Mouse (Mus musculus) MEL (cell line): ENCODE data around the gene Gm45234. TPM values are rescaled to one million over a fixed set of nuclear protein-coding genes. Genes with fewer than 3 reads are reported as not detected.

Source experiments
- DNase-seq: peaks from one replicate; pipeline ENCODE4 v3.0.0; 2011; ENCODE audit warnings: low read depth, low spot score
- H3K27ac ChIP-seq: 2 replicates; pipeline ENCODE4 v1.5.1; 2012; ENCODE audit warnings: low read depth, mild to moderate bottlenecking, control low read depth, low read length, moderate library complexity; ENCODE audit not compliant: control insufficient read depth
- H3K27me3 ChIP-seq, 2 experiments: fragments of 150-350 bp in 1 of 2; sonication (generic) in 1 of 2; 2 replicates each; pipeline ENCODE4 v1.6.1; 2012; ENCODE audit warnings: low read length in 2 of 2, mild to moderate bottlenecking in 2 of 2, improper control_type of control experiment in 1 of 2, moderate library complexity in 1 of 2; ENCODE audit not compliant: insufficient read depth in 2 of 2, control insufficient read depth in 1 of 2
- H3K36me3 ChIP-seq, 2 experiments: 2 replicates each; pipeline ENCODE4 v1.6.1; 2012 to 2014; ENCODE audit warnings: low read length in 2 of 2, improper control_type of control experiment in 1 of 2, inconsistent platforms in 1 of 2, mild to moderate bottlenecking in 1 of 2; ENCODE audit not compliant: insufficient read depth in 2 of 2, control insufficient read depth in 1 of 2
- H3K4me1 ChIP-seq, 2 experiments: fragments of 150-350 bp in 1 of 2; sonication (generic) in 1 of 2; 2 replicates each; pipeline ENCODE4 v1.6.1; 2012; ENCODE audit warnings: low read length in 2 of 2, improper control_type of control experiment in 1 of 2, mild to moderate bottlenecking in 1 of 2; ENCODE audit not compliant: insufficient read depth in 2 of 2, control insufficient read depth in 1 of 2
- H3K4me3 ChIP-seq, 2 experiments: fragments of 150-350 bp in 1 of 2; sonication (generic) in 1 of 2; 2 replicates each; pipeline ENCODE4 v1.5.1; 2012; ENCODE audit warnings: low read depth in 2 of 2, low read length in 2 of 2, mild to moderate bottlenecking in 2 of 2, moderate library complexity in 2 of 2, control low read depth in 1 of 2, improper control_type of control experiment in 1 of 2; ENCODE audit not compliant: control insufficient read depth in 1 of 2, insufficient read depth in 1 of 2
- H3K79me2 ChIP-seq: 2 replicates; pipeline ENCODE4 v1.6.1; 2012; ENCODE audit warnings: mild to moderate bottlenecking, low read length, moderate library complexity; ENCODE audit not compliant: control insufficient read depth, poor library complexity, insufficient read depth
- H3K9ac ChIP-seq: 2 replicates; pipeline ENCODE4 v1.6.1; 2012; ENCODE audit warnings: low read depth, mild to moderate bottlenecking, control low read depth, low read length, moderate library complexity; ENCODE audit not compliant: control insufficient read depth, poor library complexity, severe bottlenecking
- H3K9me3 ChIP-seq: fragments of 150-350 bp; sonication (generic); replicated peaks from 2 replicates; pipeline ENCODE4 v1.6.1; 2012; ENCODE audit warnings: mild to moderate bottlenecking, low read length, improper control_type of control experiment, moderate library complexity; ENCODE audit not compliant: insufficient read depth
- BHLHE40 ChIP-seq: IDR thresholded peaks from 2 replicates; pipeline ENCODE4 v1.6.1; 2012; ENCODE audit warnings: low read depth, mild to moderate bottlenecking, inconsistent platforms, low read length, improper control_type of control experiment, borderline replicate concordance
- CHD2 ChIP-seq: IDR thresholded peaks from 2 replicates; pipeline ENCODE4 v1.6.1; 2011; ENCODE audit warnings: low read length, improper control_type of control experiment
- CTCF ChIP-seq, 3 experiments: IDR thresholded peaks in 2 of 3; conservative IDR thresholded peaks in 1 of 3; 2 replicates each; pipeline ENCODE4 v1.5.1; 2011 to 2012; ENCODE audit warnings: low read length in 3 of 3, low read depth in 2 of 3, mild to moderate bottlenecking in 2 of 3, improper control_type of control experiment in 1 of 3, inconsistent platforms in 1 of 3, mixed read lengths in 1 of 3, moderate library complexity in 1 of 3; ENCODE audit not compliant: control insufficient read depth in 1 of 3, insufficient read depth in 1 of 3, poor library complexity in 1 of 3, severe bottlenecking in 1 of 3
- E2F4 ChIP-seq: IDR thresholded peaks from 2 replicates; pipeline ENCODE4 v1.6.1; 2011; ENCODE audit warnings: low read depth, low read length, improper control_type of control experiment, borderline replicate concordance
- GABPA ChIP-seq: IDR thresholded peaks from 2 replicates; pipeline ENCODE4 v1.6.1; 2012; ENCODE audit warnings: low read depth, mild to moderate bottlenecking, inconsistent platforms, low read length, improper control_type of control experiment, moderate library complexity
- MAFK ChIP-seq: IDR thresholded peaks from 2 replicates; pipeline ENCODE4 v1.6.1; 2011; ENCODE audit warnings: low read depth, mild to moderate bottlenecking, low read length, improper control_type of control experiment, borderline replicate concordance
- MAX ChIP-seq: IDR thresholded peaks from 2 replicates; pipeline ENCODE4 v1.6.1; 2011; ENCODE audit warnings: low read length, improper control_type of control experiment
- MEF2A ChIP-seq: IDR thresholded peaks from 2 replicates; pipeline ENCODE4 v1.6.1; 2014; ENCODE audit warnings: low read depth, mild to moderate bottlenecking, inconsistent platforms, low read length, improper control_type of control experiment; ENCODE audit not compliant: poor library complexity, insufficient replicate concordance, severe bottlenecking; ENCODE audit errors: extremely low read depth
- MXI1 ChIP-seq: IDR thresholded peaks from 2 replicates; pipeline ENCODE4 v1.6.1; 2011; ENCODE audit warnings: mild to moderate bottlenecking, low read depth, low read length, improper control_type of control experiment
- MYB ChIP-seq: IDR thresholded peaks from 2 replicates; pipeline ENCODE4 v1.6.1; 2011; ENCODE audit warnings: mild to moderate bottlenecking, low read depth, low read length, improper control_type of control experiment
- NELFE ChIP-seq: IDR thresholded peaks from 2 replicates; pipeline ENCODE4 v1.6.1; 2011; ENCODE audit warnings: low read depth, low read length, improper control_type of control experiment
- POLR2AphosphoS2 ChIP-seq: IDR thresholded peaks from 2 replicates; pipeline ENCODE4 v1.6.1; 2011; ENCODE audit warnings: low read length, improper control_type of control experiment
- POLR2AphosphoS5 ChIP-seq: IDR thresholded peaks from 2 replicates; pipeline ENCODE4 v1.6.1; 2012; ENCODE audit warnings: low read depth, borderline replicate concordance, mild to moderate bottlenecking, inconsistent platforms, low read length, moderate library complexity, mixed read lengths
- RAD21 ChIP-seq: IDR thresholded peaks from 2 replicates; pipeline ENCODE4 v1.6.1; 2011; ENCODE audit warnings: mild to moderate bottlenecking, low read depth, low read length, improper control_type of control experiment
- RCOR1 ChIP-seq: IDR thresholded peaks from 2 replicates; pipeline ENCODE4 v1.6.1; 2012; ENCODE audit warnings: low read depth, mild to moderate bottlenecking, inconsistent platforms, low read length, improper control_type of control experiment
- SIN3A ChIP-seq: IDR thresholded peaks from 2 replicates; pipeline ENCODE4 v1.6.1; 2012; ENCODE audit warnings: low read length, improper control_type of control experiment, inconsistent platforms
- SMC3 ChIP-seq: IDR thresholded peaks from 2 replicates; pipeline ENCODE4 v1.6.1; 2011; ENCODE audit warnings: low read depth, low read length, improper control_type of control experiment
- TAL1 ChIP-seq: IDR thresholded peaks from 2 replicates; pipeline ENCODE4 v1.6.1; 2012; ENCODE audit warnings: mild to moderate bottlenecking, inconsistent platforms, low read length, moderate library complexity, mixed read lengths
- TCF12 ChIP-seq: IDR thresholded peaks from 2 replicates; pipeline ENCODE4 v1.6.1; 2014; ENCODE audit warnings: low read depth, mild to moderate bottlenecking, inconsistent platforms, low read length, improper control_type of control experiment, moderate library complexity
- ZKSCAN1 ChIP-seq: IDR thresholded peaks from 2 replicates; pipeline ENCODE4 v1.6.1; 2012; ENCODE audit warnings: low read depth, mild to moderate bottlenecking, inconsistent platforms, low read length, improper control_type of control experiment, moderate library complexity
- ZMIZ1 ChIP-seq: IDR thresholded peaks from 2 replicates; pipeline ENCODE4 v1.6.1; 2012; ENCODE audit warnings: low read depth, mild to moderate bottlenecking, inconsistent platforms, low read length, improper control_type of control experiment, moderate library complexity
- ZNF384 ChIP-seq: IDR thresholded peaks from 2 replicates; pipeline ENCODE4 v1.6.1; 2012; ENCODE audit warnings: low read depth, mild to moderate bottlenecking, inconsistent platforms, low read length, improper control_type of control experiment
- polyA plus RNA-seq, 2 experiments: library from polyadenylated mRNA; stranded (reverse) in 1 of 2; unstranded in 1 of 2; fragments of >175 nt in 1 of 2; fragments of >200 nt in 1 of 2; gene quantifications; 2 replicates each; pipeline versions ENCODE4 v1.2.1 to v1.2.4; 2012; ENCODE audit warnings: low replicate concordance in 2 of 2, low read depth in 1 of 2; ENCODE audit not compliant: insufficient read length in 2 of 2, insufficient read depth in 1 of 2, missing spikeins in 1 of 2
- total RNA-seq: library from RNA; depleted of rRNA; stranded (reverse); fragments of 300-350 nt; gene quantifications from 2 replicates; pipeline ENCODE4 v1.2.3, GENCODE M21; 2012

The Gm45234 gene
- total and polyA plus RNA-seq, 3 experiments, result 0.15 TPM; not detected in 2

GRCm38 (mm10) chr6:124745490-124746295 is 10.1 kb downstream of the Gm45234 start (continued):
- TF ChIP-seq RAD21, result no peak; the same call in 1 of the 2 replicates
- no peak for TF ChIP-seq MAFK
- TF ChIP-seq NELFE, result peak; percentile 64; the same call in 1 of the 2 replicates
- TF ChIP-seq MEF2A, result no peak
- TF ChIP-seq MXI1, result peak; percentile 65
- no peak for TF ChIP-seq MYB
- TF ChIP-seq POLR2AphosphoS2, result peak; percentile 87
- peak; percentile 50; the same call in 1 of the 2 replicates for TF ChIP-seq SIN3A
- no peak for TF ChIP-seq RCOR1
- no peak for TF ChIP-seq ZKSCAN1
- TF ChIP-seq SMC3, result peak; percentile 58
- 0 out of 2 replicates have a peak, but pooled peaks have one; percentile 44 for TF ChIP-seq MAX
- peak; percentile 29; the same call in 1 of the 2 replicates for TF ChIP-seq TCF12
- peak; percentile 60 to 94 (median 91); a peak in 5 of 6 replicates for TF ChIP-seq CTCF (IDR thresholded peaks at IDR 0.05 in 2 of 3, conservative IDR thresholded peaks at IDR 0.05 in 1 of 3; ENCODE audit: control insufficient read depth in 1 of 3, insufficient read depth in 1 of 3, low read depth in 2 of 3, low read length in 3 of 3, poor library complexity in 1 of 3, severe bottlenecking in 1 of 3)
- peak; percentile 68; the same call in 1 of the 2 replicates for TF ChIP-seq GABPA
- no peak for TF ChIP-seq ZNF384
- no peak for TF ChIP-seq POLR2AphosphoS5

GRCm38 (mm10) chr6:124744755-124745321 is 11.0 kb downstream of the Gm45234 start:
- peaks cover 1% of the 10 kb centered on the region; the same call in 1 of the 2 replicates for H3K79me2 ChIP-seq
- TF ChIP-seq E2F4 (no peak), BHLHE40 (no peak), TCF12 (no peak), MYB (no peak), RAD21 (no peak), NELFE (no peak), CHD2 (no peak), MEF2A (no peak), ZNF384 (no peak), RCOR1 (no peak), ZKSCAN1 (no peak), ZMIZ1 (no peak), TAL1 (no peak), MAX (no peak)
- peak overlapping the region; percentile 46 for H3K9ac ChIP-seq
- peak overlapping the region in 1 of 2 experiments; percentile 9; a peak in 2 of 4 replicates for H3K4me3 ChIP-seq
- H3K27ac ChIP-seq, result no peak overlapping the region
- DNase-seq, result no peak
- peaks cover 0 to 7% of the 10 kb centered on the region in 2 experiments; a peak in 2 of 4 replicates for H3K36me3 ChIP-seq
- H3K9me3 ChIP-seq, result no peaks in the 10 kb centered on the region
- H3K27me3 ChIP-seq, result no peaks in the 10 kb centered on the region
- H3K4me1 ChIP-seq, result peaks cover 2 to 6% of the 10 kb centered on the region in 2 experiments; a peak in 3 of 4 replicates
